Mouse (Mus musculus) liver, embryonic 14.5 days (tissue): ENCODE results near the gene Pxmp4. TPM values are rescaled to one million over a fixed set of nuclear protein-coding genes. Genes with fewer than 3 reads are reported as not detected.

Experiments
- ATAC-seq: fragments of 200-750 bp; cut with Nextera tagmentation; 2 replicates; pipeline ENCODE4 v1.8.0; 2017; ENCODE audit warnings: moderate number of reproducible peaks, mild to moderate bottlenecking, moderate library complexity; ENCODE audit not compliant: insufficient read depth
- DNase-seq, 3 experiments: peaks; one replicate each; pipeline ENCODE4 v3.0.0-alpha.2; 2012 to 2013; ENCODE audit warnings: low read depth in 3 of 3, low spot score in 3 of 3
- H3K27ac ChIP-seq: fragments of 300-500 bp; sonication (generic); 2 replicates; pipeline ENCODE4 v1.5.1; 2014; ENCODE audit warnings: moderate library complexity, mild to moderate bottlenecking, control low read depth, inconsistent platforms
- H3K27me3 ChIP-seq: fragments of 300-500 bp; sonication (generic); 2 replicates; pipeline ENCODE4 v1.6.1; 2014; ENCODE audit warnings: mild to moderate bottlenecking, low read length, moderate library complexity; ENCODE audit not compliant: control insufficient read depth, insufficient read depth
- H3K36me3 ChIP-seq: fragments of 300-500 bp; sonication (generic); replicated peaks from 2 replicates; pipeline ENCODE4 v1.6.1; 2014; ENCODE audit warnings: low read depth; ENCODE audit not compliant: control insufficient read depth, insufficient read depth
- H3K4me1 ChIP-seq, 2 experiments: fragments of 200-500 bp in 1 of 2; fragments of 300-500 bp in 1 of 2; sonication (generic) in 1 of 2; replicated peaks; 2 replicates each; pipeline ENCODE4 v1.6.1; 2012 to 2014; ENCODE audit warnings: antibody characterized with exemption in 1 of 2, inconsistent platforms in 1 of 2, low read length in 1 of 2; ENCODE audit not compliant: control insufficient read depth in 2 of 2, insufficient read depth in 2 of 2
- H3K4me2 ChIP-seq: fragments of 300-500 bp; sonication (generic); 2 replicates; pipeline ENCODE4 v1.6.1; 2014; ENCODE audit warnings: low read depth, mild to moderate bottlenecking, control low read depth, moderate library complexity
- H3K4me3 ChIP-seq, 2 experiments: fragments of 200-500 bp in 1 of 2; fragments of 300-500 bp in 1 of 2; sonication (generic) in 1 of 2; 2 replicates each; pipeline ENCODE4 v1.5.1; 2012 to 2014; ENCODE audit warnings: low read depth in 2 of 2, low read length in 2 of 2, mild to moderate bottlenecking in 2 of 2, control low read depth in 1 of 2, inconsistent platforms in 1 of 2, moderate library complexity in 1 of 2; ENCODE audit not compliant: insufficient read depth in 1 of 2
- H3K9ac ChIP-seq: fragments of 300-500 bp; sonication (generic); replicated peaks from 2 replicates; pipeline ENCODE4 v1.6.1; 2014; ENCODE audit warnings: mild to moderate bottlenecking, control low read depth, moderate library complexity
- H3K9me3 ChIP-seq: fragments of 300-500 bp; sonication (generic); 2 replicates; pipeline ENCODE4 v1.6.1; 2016; ENCODE audit warnings: low read length, mixed read lengths; ENCODE audit not compliant: control insufficient read depth
- CTCF ChIP-seq: IDR thresholded peaks from 2 replicates; pipeline ENCODE4 v1.5.1; 2016; ENCODE audit warnings: antibody characterized with exemption, low read depth, control low read depth
- EP300 ChIP-seq: IDR thresholded peaks from 2 replicates; pipeline ENCODE4 v1.6.1; 2016; ENCODE audit warnings: antibody characterized with exemption, low read depth
- WGBS: fragments of 180-500 bp; shearing (Covaris S2); extraction: QIAGEN DNeasy Blood & Tissue Kit; methylation state at CpG from one replicate; pipeline ENCODE4 v1.1.7; 2014; ENCODE audit not compliant: insufficient replicate concordance; 5-methylcytosine and 5-hydroxymethylcytosine counted together
- polyA plus RNA-seq, 2 experiments: library from polyadenylated mRNA; depleted of rRNA in 1 of 2; stranded (reverse) in 1 of 2; unstranded in 1 of 2; fragments of >200 nt; fragmentation: Nextera tagmentation in 1 of 2; extraction: Ambion mirVana in 1 of 2; gene quantifications; 2 replicates each; pipeline versions ENCODE4 v1.2.1 to v1.2.3; 2012 to 2014

The Pxmp4 gene
- polyA plus RNA-seq, 2 experiments = 18.7 to 30.2 TPM

DNA sequence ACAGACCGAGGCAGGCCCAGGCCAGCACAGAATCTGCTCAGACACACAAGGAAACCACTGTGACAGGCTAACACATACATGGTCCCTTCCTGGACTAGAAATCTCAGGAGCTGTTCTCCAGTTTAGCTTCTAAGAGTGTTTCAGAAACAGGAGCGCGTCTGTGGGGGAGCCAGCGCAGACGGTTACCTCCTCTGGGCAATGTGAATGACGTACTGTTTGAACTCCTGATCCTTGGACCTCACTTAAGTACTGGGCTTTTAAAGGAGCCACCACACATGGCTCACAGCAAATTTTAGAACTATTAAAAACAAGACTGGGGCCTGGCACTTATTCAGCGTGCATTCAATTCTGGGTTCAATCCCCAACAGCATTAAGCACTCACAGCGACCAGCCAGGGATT, 36.9 kb downstream of the Pxmp4 start:
- DNase-seq (no peak), ATAC-seq (no peak)
- Histone ChIP-seq H3K36me3 (peaks cover 27% of the 10 kb centered on the region), H3K27ac (no peak overlapping the region), H3K9ac (peak overlapping the region; percentile 27; the same call in 1 of the 2 replicates), H3K27me3 (no peaks in the 10 kb centered on the region), H3K9me3 (no peaks in the 10 kb centered on the region), H3K4me2 (no peak overlapping the region; the same call in 1 of the 2 replicates), H3K4me1 (peaks cover 19 to 34% of the 10 kb centered on the region in 2 experiments), H3K4me3 (no peak overlapping the region)
- WGBS = 78% methylated on average over 8 of the region's 8 CpGs
- no peak for TF ChIP-seq EP300
- TF ChIP-seq CTCF = no peak

DNA sequence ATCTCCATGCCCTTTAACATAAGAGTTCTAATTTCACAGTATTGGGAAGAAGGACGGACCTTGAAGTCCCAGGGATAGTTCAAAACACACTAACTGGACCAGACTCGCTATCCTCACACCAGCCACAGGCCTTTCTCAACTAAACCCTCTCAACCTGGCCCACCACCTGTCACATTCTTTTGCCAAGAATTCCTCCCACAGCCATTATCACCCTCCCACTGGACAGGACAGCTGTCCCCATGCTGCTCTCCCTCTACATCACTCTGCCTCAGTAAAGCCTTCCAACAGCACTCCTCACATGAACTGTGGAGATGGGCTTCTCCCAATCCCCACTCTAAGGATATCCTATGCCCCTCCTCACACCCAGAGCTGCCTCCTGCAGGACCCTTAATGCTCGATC, 37.9 kb downstream of the Pxmp4 start:
- Histone ChIP-seq H3K4me2 (no peak overlapping the region), H3K4me1 (peaks cover 13 to 25% of the 10 kb centered on the region in 2 experiments), H3K9ac (no peak overlapping the region), H3K4me3 (no peak overlapping the region), H3K9me3 (no peaks in the 10 kb centered on the region), H3K27ac (no peak overlapping the region), H3K36me3 (peaks cover 33% of the 10 kb centered on the region), H3K27me3 (no peaks in the 10 kb centered on the region)
- ATAC-seq (no peak), DNase-seq (no peak)
- 80% methylated on average over 3 of the region's 3 CpGs for WGBS
- TF ChIP-seq EP300 = no peak
- TF ChIP-seq CTCF = no peak

DNA sequence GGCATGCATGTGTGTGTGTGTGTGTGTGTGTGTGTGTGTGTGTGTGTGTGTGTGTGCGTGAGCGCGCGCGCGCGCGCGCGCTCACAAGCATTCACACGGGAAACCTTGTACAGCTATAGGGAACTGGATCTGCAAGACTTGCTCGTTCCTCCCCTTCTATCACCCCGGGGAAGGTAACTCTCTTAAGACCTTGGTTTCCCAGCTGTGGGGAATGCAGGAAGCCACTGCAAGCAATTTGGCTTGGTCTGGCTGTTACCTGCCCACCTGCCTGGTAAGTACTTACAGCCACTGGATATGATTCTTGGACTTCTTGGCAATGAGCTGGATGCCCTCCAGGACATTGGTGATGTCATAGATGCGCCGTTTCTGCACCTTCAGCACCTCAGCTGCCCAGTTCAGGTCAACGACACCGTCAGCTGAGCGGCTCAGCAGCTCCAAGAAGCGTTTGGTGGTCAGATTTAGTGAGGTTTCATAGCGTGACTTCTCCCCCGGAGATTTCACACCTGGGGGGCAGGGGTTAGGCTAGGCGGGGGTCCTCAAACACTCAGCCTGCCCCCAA, 39.8 kb downstream of the Pxmp4 start:
- H3K27me3 ChIP-seq = no peaks in the 10 kb centered on the region
- 87% methylated on average over 22 of the region's 22 CpGs for WGBS
- no peak overlapping the region for H3K9ac ChIP-seq
- DNase-seq (no peak), ATAC-seq (no peak)
- H3K27ac ChIP-seq = no peak overlapping the region
- peaks cover 35% of the 10 kb centered on the region for H3K36me3 ChIP-seq
- H3K4me2 ChIP-seq = no peak overlapping the region
- no peak overlapping the region for H3K4me3 ChIP-seq
- peaks cover 13 to 20% of the 10 kb centered on the region in 2 experiments; a peak in 3 of 4 replicates for H3K4me1 ChIP-seq
- TF ChIP-seq EP300 (no peak), CTCF (no peak)
- no peaks in the 10 kb centered on the region for H3K9me3 ChIP-seq

GRCm38 (mm10) chr2:154558264-154559039, 45.1 kb downstream of the Pxmp4 start, which contains the start of gene Necab3:
Necab3 (minus strand) TSS chr2:154558890.
- H3K9ac ChIP-seq = peak within 1 kb of the TSS; percentile 0; the same call in 1 of the 2 replicates
- H3K4me1 ChIP-seq = peaks cover 4 to 5% of the 10 kb centered on the region in 2 experiments; a peak in 3 of 4 replicates
- H3K27ac ChIP-seq = no peak within 1 kb of the TSS
- peaks cover 23% of the 10 kb centered on the region for H3K36me3 ChIP-seq
- peak within 1 kb of the TSS; percentile 5 to 39 for H3K4me3 ChIP-seq
- peak; percentile 78 for ATAC-seq
- 3% methylated on average over 34 of the region's 34 CpGs for WGBS
- no peak for DNase-seq
- no peaks in the 10 kb centered on the region for H3K27me3 ChIP-seq
- no peaks in the 10 kb centered on the region for H3K9me3 ChIP-seq
- peak within 1 kb of the TSS; percentile 51 for H3K4me2 ChIP-seq
- TF ChIP-seq EP300 (no peak), CTCF (no peak)

DNA sequence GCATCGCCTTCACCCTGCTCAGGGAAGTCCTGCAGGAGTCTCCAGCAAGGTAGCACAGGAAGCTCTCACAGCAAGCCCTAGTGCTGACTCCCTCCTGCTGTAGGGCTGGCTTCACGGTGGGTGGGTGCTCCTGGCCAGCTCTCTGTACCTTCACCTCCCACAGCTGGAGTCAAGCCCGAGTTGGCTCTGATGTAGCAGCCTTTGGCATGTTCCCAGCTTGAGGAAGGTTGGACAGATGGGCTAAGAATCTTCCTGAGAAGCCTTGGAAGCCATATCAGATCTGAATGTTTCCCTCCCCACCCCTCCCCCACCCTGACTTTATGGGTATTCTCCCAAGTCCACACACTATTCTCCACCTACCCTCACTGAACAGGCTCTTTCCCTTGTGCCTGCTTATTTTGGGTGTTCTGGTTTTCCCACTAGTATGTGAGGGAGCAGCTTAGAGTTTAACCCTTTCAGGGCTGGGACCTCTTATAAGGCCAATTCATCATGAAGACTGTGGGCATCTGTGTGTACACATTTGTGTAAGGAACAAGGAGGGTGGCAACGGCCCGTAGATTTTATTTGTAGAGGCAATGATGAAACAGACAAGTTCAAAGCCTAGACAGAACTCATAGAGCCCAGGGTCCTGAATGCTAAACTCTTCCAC, 46.2 kb downstream of the Pxmp4 start:
- Histone ChIP-seq H3K4me3 (no peak overlapping the region), H3K4me2 (no peak overlapping the region), H3K27me3 (no peaks in the 10 kb centered on the region), H3K9me3 (no peaks in the 10 kb centered on the region), H3K36me3 (peaks cover 12% of the 10 kb centered on the region), H3K4me1 (peaks cover 5% of the 10 kb centered on the region in 2 experiments; a peak in 3 of 4 replicates), H3K27ac (no peak overlapping the region), H3K9ac (no peak overlapping the region)
- 48% methylated on average over 5 of the region's 5 CpGs for WGBS
- TF ChIP-seq CTCF (no peak), EP300 (no peak)
- DNase-seq = no peak
- no peak for ATAC-seq
